ENCODE assay signal across 8 mouse cellular contexts in the genomic region with DNA sequence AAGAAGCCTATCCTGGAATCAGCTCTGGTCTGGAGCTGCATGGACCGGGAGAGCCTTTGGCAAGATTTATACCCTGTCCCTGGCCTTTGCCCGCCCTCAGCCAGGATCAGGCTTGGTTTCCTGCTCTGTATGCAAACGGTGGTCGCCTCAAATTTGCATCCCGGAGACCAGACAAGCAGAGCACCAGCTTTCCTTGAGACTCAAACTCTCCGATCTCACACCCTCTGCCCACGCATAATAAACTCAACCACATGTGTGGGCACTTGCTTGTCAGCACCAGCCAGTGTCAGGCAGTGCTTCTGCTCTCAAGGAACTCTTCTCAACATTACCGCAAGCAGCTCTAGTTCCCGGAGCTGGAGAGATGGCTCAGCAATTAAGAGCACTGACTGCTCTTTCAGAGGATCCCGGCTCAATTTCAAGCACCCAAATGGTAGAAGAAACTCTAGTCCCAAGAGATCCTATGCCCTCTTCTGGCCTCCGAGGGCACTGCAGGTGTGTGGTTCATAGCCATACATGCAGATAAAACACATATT. TPM values are rescaled to one million over a fixed set of nuclear protein-coding genes. Genes with fewer than 3 reads are reported as not detected.
DNase-seq lines count a peak whose midpoint lies in the region; ATAC-seq and TF ChIP-seq lines count a peak whose summit lies in the region.

No protein-coding gene starts in this region.

- no peaks in the 10 kb centered on the region for H3K27me3 ChIP-seq in CH12.LX (replicated peaks)
- no peaks in the 10 kb centered on the region for H3K27me3 ChIP-seq in erythroblast, embryonic 14.5 days (ENCODE audit: control insufficient read depth)
- H3K27me3 ChIP-seq in heart, embryonic 14.5 days (ENCODE audit: control insufficient read depth, insufficient read depth, low read length), result no peaks in the 10 kb centered on the region
- H3K27me3 ChIP-seq in kidney, embryonic 16.5 days (ENCODE audit: insufficient read depth, low read length), result no peaks in the 10 kb centered on the region
- no peaks in the 10 kb centered on the region for H3K27me3 ChIP-seq in lung, embryonic 14.5 days (ENCODE audit: insufficient read depth, low read length)
- H3K27me3 ChIP-seq in neural tube, embryonic 15.5 days (replicated peaks), result no peaks in the 10 kb centered on the region
- no peaks in the 10 kb centered on the region for H3K27me3 ChIP-seq in thymus, adult 2 months (ENCODE audit: control insufficient read depth, insufficient read depth, low read length)

- dilution Hi-C loops in CH12.LX (cut with MboI; ENCODE audit: extremely low pct_ligation_motif_present, extremely low pct_unique_long_range_greater_than_20kb, low sequenced_read_pairs), result no loop called here

- H3K4me1 ChIP-seq in CH12.LX (ENCODE audit: control insufficient read depth in 1 of 2, insufficient read depth in 2 of 2), result peaks cover 2 to 38% of the 10 kb centered on the region in 2 experiments; a peak in 3 of 4 replicates
- peaks cover 76% of the 10 kb centered on the region for H3K4me1 ChIP-seq in erythroblast, embryonic 14.5 days (ENCODE audit: control insufficient read depth)
- H3K4me1 ChIP-seq in heart, embryonic 14.5 days (ENCODE audit: control insufficient read depth in 2 of 2, insufficient read depth in 2 of 2, low read length in 2 of 2), result peaks cover 4 to 15% of the 10 kb centered on the region in 2 experiments; a peak in 3 of 4 replicates
- H3K4me1 ChIP-seq in kidney, embryonic 16.5 days (ENCODE audit: insufficient read depth, low read length), result peaks cover 15% of the 10 kb centered on the region
- H3K4me1 ChIP-seq in lung, embryonic 14.5 days (ENCODE audit: insufficient read depth), result no peaks in the 10 kb centered on the region; the same call in 1 of the 2 replicates
- peaks cover 17% of the 10 kb centered on the region for H3K4me1 ChIP-seq in neural tube, embryonic 15.5 days
- H3K4me1 ChIP-seq in thymus, adult 2 months (replicated peaks; ENCODE audit: control insufficient read depth, insufficient read depth, low read length), result peaks cover 14% of the 10 kb centered on the region

- TF ChIP-seq EP300 in CH12.LX (IDR thresholded peaks at IDR 0.05; ENCODE audit: low read length), result no peak

- TF ChIP-seq RAD21 in CH12.LX (IDR thresholded peaks at IDR 0.05; ENCODE audit: low read depth, low read length), result peak; percentile 16

- TF ChIP-seq POLR2A in CH12.LX (IDR thresholded peaks at IDR 0.05; ENCODE audit: low read depth, low read length), result no peak; the same call in none of the 2 replicates
- no peak for TF ChIP-seq POLR2A in thymus, adult 2 months (IDR thresholded peaks at IDR 0.05; ENCODE audit: control insufficient read depth, extremely low read depth, insufficient read depth, low read length, poor library complexity)

- H3K4me2 ChIP-seq in CH12.LX (ENCODE audit: insufficient read depth, low read depth, poor library complexity, severe bottlenecking), result peak overlapping the region; percentile 18; the same call in 1 of the 2 replicates
- H3K4me2 ChIP-seq in heart, embryonic 14.5 days (ENCODE audit: low read length), result peak overlapping the region; percentile 91
- H3K4me2 ChIP-seq in kidney, embryonic 16.5 days (replicated peaks; ENCODE audit: low read depth, low read length), result peak overlapping the region; percentile 67
- peak overlapping the region; percentile 88 for H3K4me2 ChIP-seq in lung, embryonic 14.5 days
- H3K4me2 ChIP-seq in neural tube, embryonic 15.5 days, result peak overlapping the region; percentile 82

- peak; percentile 81 for DNase-seq in CH12.LX (ENCODE audit: extremely low read depth)
- DNase-seq in brain, adult 2 months (ENCODE audit: low read depth, low spot score), result peak; percentile 81
- peak; percentile 84 for DNase-seq in lung, embryonic 14.5 days
- peak; percentile 82 for DNase-seq in thymus, adult 2 months

- peak overlapping the region; percentile 74 for H3K27ac ChIP-seq in CH12.LX (ENCODE audit: insufficient read depth, low read depth)
- peak overlapping the region; percentile 78 to 92 for H3K27ac ChIP-seq in heart, embryonic 14.5 days (replicated peaks in 1 of 2; ENCODE audit: control insufficient read depth in 1 of 2, insufficient read depth in 1 of 2, low read depth in 2 of 2, low read length in 2 of 2)
- peak overlapping the region; percentile 89 for H3K27ac ChIP-seq in kidney, embryonic 16.5 days (ENCODE audit: low read length)
- peak overlapping the region; percentile 90 for H3K27ac ChIP-seq in lung, embryonic 14.5 days (ENCODE audit: low read depth)
- H3K27ac ChIP-seq in neural tube, embryonic 15.5 days (replicated peaks), result peak overlapping the region; percentile 81
- peak overlapping the region; percentile 43; the same call in 1 of the 2 replicates for H3K27ac ChIP-seq in thymus, adult 2 months (ENCODE audit: control insufficient read depth, insufficient read depth, low read length)

- H3K4me3 ChIP-seq in CH12.LX (replicated peaks in 1 of 3; ENCODE audit: low read depth in 2 of 3, low read length in 2 of 3, poor library complexity in 1 of 3), result peak overlapping the region; percentile 40 to 57 (median 43)
- H3K4me3 ChIP-seq in erythroblast, embryonic 14.5 days (replicated peaks), result peak overlapping the region; percentile 68
- H3K4me3 ChIP-seq in heart, embryonic 14.5 days (ENCODE audit: control insufficient read depth in 1 of 2, insufficient read depth in 1 of 2, low read depth in 1 of 2, low read length in 2 of 2), result peak overlapping the region; percentile 42 to 47
- H3K4me3 ChIP-seq in kidney, embryonic 16.5 days (ENCODE audit: low read length), result peak overlapping the region; percentile 35
- peak overlapping the region; percentile 41 for H3K4me3 ChIP-seq in lung, embryonic 14.5 days (ENCODE audit: low read depth, low read length)
- peak overlapping the region; percentile 45 for H3K4me3 ChIP-seq in neural tube, embryonic 15.5 days (replicated peaks)
- peak overlapping the region; percentile 52 for H3K4me3 ChIP-seq in thymus, adult 2 months (ENCODE audit: control insufficient read depth, insufficient read depth, low read length)

- peak; percentile 29 to 50 for TF ChIP-seq CTCF in CH12.LX (conservative IDR thresholded peaks at IDR 0.05 in 1 of 2, IDR thresholded peaks at IDR 0.05 in 1 of 2; ENCODE audit: low read depth in 2 of 2, low read length in 2 of 2)
- TF ChIP-seq CTCF in lung, embryonic 14.5 days (IDR thresholded peaks at IDR 0.05; ENCODE audit: low read depth), result peak; percentile 77
- TF ChIP-seq CTCF in thymus, adult 2 months (IDR thresholded peaks at IDR 0.05; ENCODE audit: borderline replicate concordance, control insufficient read depth, extremely low read depth, insufficient read depth, low read length, poor library complexity), result no peak

- ATAC-seq in heart, embryonic 14.5 days (ENCODE audit: insufficient number of reproducible peaks, insufficient read depth, low FRiP score, low read depth), result peak; percentile 7; the same call in 1 of the 2 replicates
- peak; percentile 73 for ATAC-seq in kidney, embryonic 16.5 days (ENCODE audit: low FRiP score, low TSS enrichment)
- peak; percentile 41 for ATAC-seq in lung, embryonic 14.5 days (ENCODE audit: insufficient read depth)
- ATAC-seq in neural tube, embryonic 15.5 days (ENCODE audit: low FRiP score), result peak; percentile 27; the same call in 1 of the 2 replicates

- H3K36me3 ChIP-seq in CH12.LX (replicated peaks in 1 of 2; ENCODE audit: control insufficient read depth in 1 of 2, insufficient read depth in 1 of 2, low read length in 1 of 2), result peaks cover 19 to 22% of the 10 kb centered on the region in 2 experiments
- H3K36me3 ChIP-seq in erythroblast, embryonic 14.5 days (ENCODE audit: control insufficient read depth), result peaks cover 32% of the 10 kb centered on the region
- H3K36me3 ChIP-seq in heart, embryonic 14.5 days (ENCODE audit: control insufficient read depth, insufficient read depth, low read length), result peaks cover 26% of the 10 kb centered on the region
- H3K36me3 ChIP-seq in kidney, embryonic 16.5 days (ENCODE audit: insufficient read depth, low read length), result peaks cover 22% of the 10 kb centered on the region
- peaks cover 25% of the 10 kb centered on the region for H3K36me3 ChIP-seq in lung, embryonic 14.5 days (ENCODE audit: insufficient read depth)
- H3K36me3 ChIP-seq in neural tube, embryonic 15.5 days, result peaks cover 6% of the 10 kb centered on the region
- H3K36me3 ChIP-seq in thymus, adult 2 months (ENCODE audit: control insufficient read depth, insufficient read depth, low read length), result peaks cover 7% of the 10 kb centered on the region

- peak overlapping the region; percentile 53 for H3K9ac ChIP-seq in CH12.LX (ENCODE audit: insufficient read depth, low read depth)
- H3K9ac ChIP-seq in heart, embryonic 14.5 days (ENCODE audit: low read length), result peak overlapping the region; percentile 79
- H3K9ac ChIP-seq in kidney, embryonic 16.5 days (replicated peaks; ENCODE audit: low read length), result peak overlapping the region; percentile 62
- peak overlapping the region; percentile 59 for H3K9ac ChIP-seq in lung, embryonic 14.5 days
- peak overlapping the region; percentile 44 for H3K9ac ChIP-seq in neural tube, embryonic 15.5 days (replicated peaks)

- 3% methylated on average over 11 of the region's 11 CpGs for WGBS in heart, embryonic 14.5 days
- 3% methylated on average over 11 of the region's 11 CpGs for WGBS in kidney, embryonic 16.5 days
- WGBS in lung, embryonic 14.5 days, result 2% methylated on average over 11 of the region's 11 CpGs
- WGBS in neural tube, embryonic 15.5 days, result 3% methylated on average over 11 of the region's 11 CpGs
- 5% methylated on average over 11 of the region's 11 CpGs for WGBS in thymus, adult 2 months

- in situ Hi-C loops in CH12.LX (cut with MboI; ENCODE audit: low pct_ligation_motif_present, low pct_unique_long_range_greater_than_20kb, low sequenced_read_pairs), result loop anchor here (10.0 kb wide), 1 partner anchor 47 kb away; no protein-coding TSS in a partner anchor

- peaks cover 10% of the 10 kb centered on the region for H3K79me2 ChIP-seq in CH12.LX (replicated peaks; ENCODE audit: control insufficient read depth, extremely low read depth, insufficient read depth, poor library complexity, severe bottlenecking)

- no peaks in the 10 kb centered on the region for H3K9me3 ChIP-seq in CH12.LX (replicated peaks; ENCODE audit: low read length)
- H3K9me3 ChIP-seq in erythroblast, embryonic 14.5 days (ENCODE audit: control insufficient read depth, low read length), result peaks cover 2% of the 10 kb centered on the region; the same call in 1 of the 2 replicates
- H3K9me3 ChIP-seq in heart, embryonic 14.5 days (ENCODE audit: control insufficient read depth, low read length), result no peaks in the 10 kb centered on the region
- H3K9me3 ChIP-seq in kidney, embryonic 16.5 days (ENCODE audit: low read length), result no peaks in the 10 kb centered on the region
- H3K9me3 ChIP-seq in lung, embryonic 14.5 days (ENCODE audit: low read depth, low read length), result no peaks in the 10 kb centered on the region
- no peaks in the 10 kb centered on the region for H3K9me3 ChIP-seq in neural tube, embryonic 15.5 days (replicated peaks)

RNA-seq across cellular contexts. Expression of a gene that starts 6.7 kb away (rescaled TPM):
- 23.4 and 26.0 TPM in 2 replicates for total RNA-seq in CH12.LX (2012; rRNA removed)
- total RNA-seq in CH12.LX (2014; rRNA removed), result 11.8 and 14.4 TPM in 2 replicates
- 57.5 and 65.8 TPM in 2 replicates for polyA plus RNA-seq in CH12.LX (2012; ENCODE audit: insufficient read length, low read depth)
- 33.4 and 34.3 TPM in 2 replicates for polyA plus RNA-seq in erythroblast, embryonic 14.5 days (2012)
- 67.3 and 67.8 TPM in 2 replicates for polyA plus RNA-seq in heart, embryonic 14.5 days (2014; fragmentation: Nextera tagmentation; extraction: Ambion mirVana)
- polyA plus RNA-seq in kidney, embryonic 16.5 days (2015; fragmentation: Nextera tagmentation; extraction: Ambion mirVana), result 91.1 and 94.0 TPM in 2 replicates
- polyA plus RNA-seq in lung, embryonic 14.5 days (2014; fragmentation: Nextera tagmentation; extraction: Ambion mirVana), result 99.4 and 102 TPM in 2 replicates
- 16.8 and 30.2 TPM in 2 replicates for polyA plus RNA-seq in neural tube, embryonic 15.5 days (2015; fragmentation: Nextera tagmentation; extraction: Ambion mirVana)
- polyA plus RNA-seq in thymus, adult 2 months (2012; rRNA removed), result 201 and 203 TPM in 2 replicates

RNA-seq across cellular contexts. Expression of a gene that starts 11.2 kb away (rescaled TPM):
- total RNA-seq in CH12.LX (2012; rRNA removed) (0.08 TPM in 1 of 2 replicates, not detected in the other), CH12.LX (2014; rRNA removed) (not detected in 2 replicates)
- 0.10 TPM in 1 of 2 replicates, not detected in the other for polyA plus RNA-seq in CH12.LX (2012; ENCODE audit: insufficient read length, low read depth)
- not detected in 2 replicates for polyA plus RNA-seq in erythroblast, embryonic 14.5 days (2012)
- 0.27 and 0.38 TPM in 2 replicates for polyA plus RNA-seq in heart, embryonic 14.5 days (2014; fragmentation: Nextera tagmentation; extraction: Ambion mirVana)
- 17.5 and 18.0 TPM in 2 replicates for polyA plus RNA-seq in kidney, embryonic 16.5 days (2015; fragmentation: Nextera tagmentation; extraction: Ambion mirVana)
- polyA plus RNA-seq in lung, embryonic 14.5 days (2014; fragmentation: Nextera tagmentation; extraction: Ambion mirVana), result 0.42 and 0.43 TPM in 2 replicates
- 0.33 and 5.9 TPM in 2 replicates for polyA plus RNA-seq in neural tube, embryonic 15.5 days (2015; fragmentation: Nextera tagmentation; extraction: Ambion mirVana)
- 0.74 and 1.0 TPM in 2 replicates for polyA plus RNA-seq in thymus, adult 2 months (2012; rRNA removed)

RNA-seq across cellular contexts. Expression of a gene that starts 23.0 kb away (rescaled TPM):
- total RNA-seq in CH12.LX (2012; rRNA removed) (21.3 and 35.7 TPM in 2 replicates), CH12.LX (2014; rRNA removed) (14.0 and 17.0 TPM in 2 replicates)
- 85.8 and 96.4 TPM in 2 replicates for polyA plus RNA-seq in CH12.LX (2012; ENCODE audit: insufficient read length, low read depth)
- polyA plus RNA-seq in erythroblast, embryonic 14.5 days (2012), result 0.93 and 1.4 TPM in 2 replicates
- polyA plus RNA-seq in heart, embryonic 14.5 days (2014; fragmentation: Nextera tagmentation; extraction: Ambion mirVana), result 4.4 and 4.9 TPM in 2 replicates
- polyA plus RNA-seq in kidney, embryonic 16.5 days (2015; fragmentation: Nextera tagmentation; extraction: Ambion mirVana), result 4.5 and 5.4 TPM in 2 replicates
- 3.1 and 3.5 TPM in 2 replicates for polyA plus RNA-seq in lung, embryonic 14.5 days (2014; fragmentation: Nextera tagmentation; extraction: Ambion mirVana)
- 2.3 and 3.5 TPM in 2 replicates for polyA plus RNA-seq in neural tube, embryonic 15.5 days (2015; fragmentation: Nextera tagmentation; extraction: Ambion mirVana)
- 46.3 and 48.7 TPM in 2 replicates for polyA plus RNA-seq in thymus, adult 2 months (2012; rRNA removed)

RNA-seq across cellular contexts. Expression of a gene that starts 36.1 kb away (rescaled TPM):
- total RNA-seq in CH12.LX (2012; rRNA removed) (0.21 and 0.30 TPM in 2 replicates), CH12.LX (2014; rRNA removed) (0.11 and 0.20 TPM in 2 replicates)
- polyA plus RNA-seq in CH12.LX (2012; ENCODE audit: insufficient read length, low read depth), result 2.1 and 2.6 TPM in 2 replicates
- polyA plus RNA-seq in erythroblast, embryonic 14.5 days (2012), result not detected in 2 replicates
- 0.34 and 0.55 TPM in 2 replicates for polyA plus RNA-seq in heart, embryonic 14.5 days (2014; fragmentation: Nextera tagmentation; extraction: Ambion mirVana)
- 0.50 and 0.53 TPM in 2 replicates for polyA plus RNA-seq in kidney, embryonic 16.5 days (2015; fragmentation: Nextera tagmentation; extraction: Ambion mirVana)
- 0.62 and 0.63 TPM in 2 replicates for polyA plus RNA-seq in lung, embryonic 14.5 days (2014; fragmentation: Nextera tagmentation; extraction: Ambion mirVana)
- polyA plus RNA-seq in neural tube, embryonic 15.5 days (2015; fragmentation: Nextera tagmentation; extraction: Ambion mirVana), result 1.1 and 1.4 TPM in 2 replicates
- 0.13 and 0.27 TPM in 2 replicates for polyA plus RNA-seq in thymus, adult 2 months (2012; rRNA removed)

Comparison
In these comparisons a context has a peak if more than half of its experiments do, and no peak if none do; other contexts are left out.
1. Peak in every context shown above with its lines: DNase-seq, ATAC-seq, H3K4me3 ChIP-seq and H3K27ac ChIP-seq.
2. H3K4me2 ChIP-seq: peak in every context shown above with its lines; median percentile 91 in heart, embryonic 14.5 days; 88 in lung, embryonic 14.5 days; 82 in neural tube, embryonic 15.5 days; 67 in kidney, embryonic 16.5 days; 18 in CH12.LX.
3. ATAC-seq: peak in every context shown above with its lines; median percentile 73 in kidney, embryonic 16.5 days; 41 in lung, embryonic 14.5 days; 27 in neural tube, embryonic 15.5 days; 7 in heart, embryonic 14.5 days.